Mouse (Mus musculus) myocyte (in vitro differentiated cells): ENCODE measurements around the gene Gm27021.

Experiments
- CEBPB ChIP-seq: IDR thresholded peaks from 2 replicates; pipeline ENCODE4 v1.6.1; 2011; ENCODE audit warnings: mild to moderate bottlenecking, moderate library complexity; ENCODE audit not compliant: poor library complexity, insufficient read depth, severe bottlenecking
- MAX ChIP-seq: IDR thresholded peaks from one replicate; pipeline ENCODE4 v1.6.1; 2011; ENCODE audit warnings: low read depth, mild to moderate bottlenecking, control low read depth
- MYOG ChIP-seq, 3 experiments: IDR thresholded peaks; one replicate each; pipeline ENCODE4 v1.6.1; 2011; ENCODE audit warnings: control low read depth in 2 of 3, low read depth in 2 of 3, mild to moderate bottlenecking in 2 of 3; ENCODE audit not compliant: insufficient read length in 2 of 3, control insufficient read depth in 1 of 3, insufficient read depth in 1 of 3
- POLR2A ChIP-seq: IDR thresholded peaks from one replicate; pipeline ENCODE4 v1.6.1; 2011; ENCODE audit warnings: low read depth, mild to moderate bottlenecking, control low read depth, moderate library complexity; ENCODE audit not compliant: insufficient read length
- REST ChIP-seq: IDR thresholded peaks from one replicate; pipeline ENCODE4 v1.6.1; 2011; ENCODE audit warnings: mild to moderate bottlenecking, control low read depth, moderate library complexity; ENCODE audit not compliant: insufficient read depth, insufficient read length
- TCF12 ChIP-seq: IDR thresholded peaks from one replicate; pipeline ENCODE4 v1.6.1; 2011; ENCODE audit warnings: mild to moderate bottlenecking, control low read depth; ENCODE audit not compliant: poor library complexity, insufficient read depth, severe bottlenecking

- TF ChIP-seq MAX = no peak
- TF ChIP-seq REST = no peak
- no peak for TF ChIP-seq MYOG (IDR thresholded peaks at IDR 0.05; ENCODE audit: control insufficient read depth in 1 of 3, insufficient read depth in 1 of 3, insufficient read length in 2 of 3, low read depth in 2 of 3)
- TF ChIP-seq POLR2A = no peak
- TF ChIP-seq CEBPB = no peak
- no peak for TF ChIP-seq TCF12
Observed at GRCm38 (mm10) chr8:120698426-120698825, 30.5 kb upstream of the Gm27021 start.
